In genomic region chr9:57697380-57697779, GRCm38 (mm10) we compare ENCODE assay signal across 11 mouse cellular contexts. TPM values are rescaled to one million over a fixed set of nuclear protein-coding genes. Genes with fewer than 3 reads are reported as not detected.
DNase-seq lines count a peak whose midpoint lies in the region; ATAC-seq and TF ChIP-seq lines count a peak whose summit lies in the region.
"Had no signal": no experiment of that assay in that cellular context is flagged by ENCODE, and none has a peak within 500 bp of the region (broad histone marks: within the 10 kb centered on the region; RNA-seq: fewer than 3 reads in every experiment).

No protein-coding gene starts in this region.

- H3K4me3 ChIP-seq in hindbrain, embryonic 12.5 days = no peak overlapping the region
- H3K4me3 ChIP-seq in hindbrain, postnatal 0 days (ENCODE audit: low read length) = no peak overlapping the region
- H3K4me3 ChIP-seq in midbrain, embryonic 16.5 days (ENCODE audit: low read depth, low read length) = no peak overlapping the region
- H3K4me3 ChIP-seq in midbrain, embryonic 14.5 days (replicated peaks; ENCODE audit: low read depth, low read length) = no peak overlapping the region
- H3K4me3 ChIP-seq in embryonic facial prominence, embryonic 15.5 days (replicated peaks) = no peak overlapping the region
- no peak overlapping the region for H3K4me3 ChIP-seq in stomach, postnatal 0 days (ENCODE audit: low read depth, low read length)

- no peak for TF ChIP-seq EP300 in stomach, postnatal 0 days (optimal IDR thresholded peaks at IDR 0.05)

- no peaks in the 10 kb centered on the region for H3K36me3 ChIP-seq in hindbrain, embryonic 12.5 days
- H3K36me3 ChIP-seq in hindbrain, postnatal 0 days (ENCODE audit: insufficient read depth, low read length) = no peaks in the 10 kb centered on the region
- no peaks in the 10 kb centered on the region for H3K36me3 ChIP-seq in midbrain, embryonic 16.5 days (ENCODE audit: control insufficient read depth, insufficient read depth, low read length)
- no peaks in the 10 kb centered on the region for H3K36me3 ChIP-seq in midbrain, embryonic 14.5 days (ENCODE audit: control insufficient read depth, insufficient read depth, low read length)
- no peaks in the 10 kb centered on the region for H3K36me3 ChIP-seq in embryonic facial prominence, embryonic 15.5 days
- H3K36me3 ChIP-seq in stomach, postnatal 0 days (ENCODE audit: control insufficient read depth, insufficient read depth, low read length) = no peaks in the 10 kb centered on the region
- H3K36me3 ChIP-seq: embryonic facial prominence, embryonic 13.5 days; limb, embryonic 15.5 days had no signal

- H3K9ac ChIP-seq in hindbrain, embryonic 12.5 days = no peak overlapping the region
- no peak overlapping the region for H3K9ac ChIP-seq in hindbrain, postnatal 0 days (replicated peaks; ENCODE audit: low read length)
- H3K9ac ChIP-seq in midbrain, embryonic 16.5 days (ENCODE audit: low read depth, low read length) = no peak overlapping the region
- H3K9ac ChIP-seq in midbrain, embryonic 14.5 days (replicated peaks; ENCODE audit: low read length) = no peak overlapping the region
- no peak overlapping the region for H3K9ac ChIP-seq in embryonic facial prominence, embryonic 15.5 days
- H3K9ac ChIP-seq in stomach, postnatal 0 days (ENCODE audit: low read length) = no peak overlapping the region
- H3K9ac ChIP-seq: limb, embryonic 15.5 days had no signal

- TF ChIP-seq CTCF in hindbrain, postnatal 0 days (IDR thresholded peaks at IDR 0.05; ENCODE audit: low read depth) = no peak
- no peak for TF ChIP-seq CTCF in stomach, postnatal 0 days (IDR thresholded peaks at IDR 0.05; ENCODE audit: low read depth)

- H3K9me3 ChIP-seq in hindbrain, embryonic 12.5 days (replicated peaks) = no peaks in the 10 kb centered on the region
- no peaks in the 10 kb centered on the region for H3K9me3 ChIP-seq in hindbrain, postnatal 0 days (ENCODE audit: low read length)
- H3K9me3 ChIP-seq in midbrain, embryonic 16.5 days (replicated peaks; ENCODE audit: control insufficient read depth, low read length, poor library complexity, severe bottlenecking) = no peaks in the 10 kb centered on the region
- no peaks in the 10 kb centered on the region for H3K9me3 ChIP-seq in midbrain, embryonic 14.5 days (ENCODE audit: control insufficient read depth, low read length)
- H3K9me3 ChIP-seq in embryonic facial prominence, embryonic 15.5 days (replicated peaks) = no peaks in the 10 kb centered on the region
- no peaks in the 10 kb centered on the region for H3K9me3 ChIP-seq in stomach, postnatal 0 days (ENCODE audit: control insufficient read depth, low read length)
- H3K9me3 ChIP-seq: embryonic facial prominence, embryonic 13.5 days; limb, embryonic 15.5 days had no signal

- H3K4me2 ChIP-seq in hindbrain, embryonic 12.5 days (replicated peaks) = no peak overlapping the region
- H3K4me2 ChIP-seq in hindbrain, postnatal 0 days (ENCODE audit: low read depth, low read length) = no peak overlapping the region
- no peak overlapping the region for H3K4me2 ChIP-seq in midbrain, embryonic 16.5 days (ENCODE audit: low read length)
- H3K4me2 ChIP-seq in midbrain, embryonic 14.5 days (ENCODE audit: low read length) = no peak overlapping the region
- no peak overlapping the region for H3K4me2 ChIP-seq in embryonic facial prominence, embryonic 15.5 days (replicated peaks)
- no peak overlapping the region for H3K4me2 ChIP-seq in stomach, postnatal 0 days (replicated peaks; ENCODE audit: low read depth)

- DNase-seq in hindbrain, postnatal 0 days (ENCODE audit: low spot score) = no peak
- no peak for DNase-seq in midbrain, embryonic 14.5 days
- no peak for DNase-seq in stomach, postnatal 0 days (ENCODE audit: low spot score)
- DNase-seq in right cerebral cortex, postnatal 4 days = no peak
- DNase-seq: layer of hippocampus, postnatal 36 days had no signal

- peaks cover 13% of the 10 kb centered on the region for H3K4me1 ChIP-seq in hindbrain, embryonic 12.5 days
- peaks cover 14% of the 10 kb centered on the region; the same call in 1 of the 2 replicates for H3K4me1 ChIP-seq in hindbrain, postnatal 0 days (ENCODE audit: insufficient read depth, low read length)
- peaks cover 9% of the 10 kb centered on the region for H3K4me1 ChIP-seq in midbrain, embryonic 16.5 days (ENCODE audit: control insufficient read depth, insufficient read depth, low read length)
- H3K4me1 ChIP-seq in midbrain, embryonic 14.5 days (ENCODE audit: control insufficient read depth, insufficient read depth, low read length) = peaks cover 8% of the 10 kb centered on the region; the same call in 1 of the 2 replicates
- peaks cover 14% of the 10 kb centered on the region for H3K4me1 ChIP-seq in embryonic facial prominence, embryonic 15.5 days
- H3K4me1 ChIP-seq in stomach, postnatal 0 days (replicated peaks; ENCODE audit: control insufficient read depth, insufficient read depth) = no peaks in the 10 kb centered on the region

- H3K27me3 ChIP-seq in hindbrain, embryonic 12.5 days = peaks cover 41% of the 10 kb centered on the region
- no peaks in the 10 kb centered on the region for H3K27me3 ChIP-seq in hindbrain, postnatal 0 days (ENCODE audit: insufficient read depth, low read length)
- peaks cover 7% of the 10 kb centered on the region; the same call in 1 of the 2 replicates for H3K27me3 ChIP-seq in midbrain, embryonic 16.5 days (ENCODE audit: control insufficient read depth, insufficient read depth, low read depth, low read length)
- peaks cover 17% of the 10 kb centered on the region for H3K27me3 ChIP-seq in midbrain, embryonic 14.5 days (ENCODE audit: control insufficient read depth, insufficient read depth, low read length)
- H3K27me3 ChIP-seq in embryonic facial prominence, embryonic 15.5 days = peaks cover 44% of the 10 kb centered on the region
- H3K27me3 ChIP-seq in stomach, postnatal 0 days (ENCODE audit: control insufficient read depth, insufficient read depth, low read length) = 0 out of 2 replicates have a peak, but pooled peaks cover 4% of the 10 kb centered on the region

- no peak overlapping the region for H3K27ac ChIP-seq in hindbrain, embryonic 12.5 days
- no peak overlapping the region for H3K27ac ChIP-seq in hindbrain, postnatal 0 days
- no peak overlapping the region for H3K27ac ChIP-seq in midbrain, embryonic 16.5 days (ENCODE audit: low read length)
- H3K27ac ChIP-seq in midbrain, embryonic 14.5 days (replicated peaks; ENCODE audit: low read depth, low read length) = no peak overlapping the region
- no peak overlapping the region for H3K27ac ChIP-seq in embryonic facial prominence, embryonic 15.5 days (replicated peaks)
- H3K27ac ChIP-seq in stomach, postnatal 0 days (replicated peaks) = no peak overlapping the region
- H3K27ac ChIP-seq: embryonic facial prominence, embryonic 13.5 days; limb, embryonic 15.5 days had no signal

- peak; percentile 46; the same call in 1 of the 2 replicates for ATAC-seq in hindbrain, embryonic 12.5 days (ENCODE audit: low FRiP score)
- no peak for ATAC-seq in hindbrain, postnatal 0 days
- peak; percentile 33; the same call in 1 of the 2 replicates for ATAC-seq in midbrain, embryonic 16.5 days
- ATAC-seq in midbrain, embryonic 14.5 days (ENCODE audit: low FRiP score, low TSS enrichment) = no peak
- peak; percentile 65 for ATAC-seq in embryonic facial prominence, embryonic 15.5 days (ENCODE audit: insufficient number of reproducible peaks, low FRiP score, low TSS enrichment, low read depth)
- peak; percentile 45 for ATAC-seq in stomach, postnatal 0 days (ENCODE audit: low FRiP score, low TSS enrichment)

- 16% methylated on average over 4 of the region's 4 CpGs for WGBS in hindbrain, embryonic 12.5 days
- 26% methylated on average over 4 of the region's 4 CpGs for WGBS in hindbrain, postnatal 0 days
- 26% methylated on average over 4 of the region's 4 CpGs for WGBS in midbrain, embryonic 16.5 days
- WGBS in midbrain, embryonic 14.5 days = 19% methylated on average over 4 of the region's 4 CpGs
- 19% methylated on average over 4 of the region's 4 CpGs for WGBS in embryonic facial prominence, embryonic 15.5 days
- WGBS in stomach, postnatal 0 days = 28% methylated on average over 4 of the region's 4 CpGs

RNA-seq across cellular contexts. Expression of gene Cyp1a1, which starts 9.7 kb away (rescaled TPM):
- polyA plus RNA-seq in hindbrain, embryonic 12.5 days (2016; fragmentation: Nextera tagmentation; extraction: Ambion mirVana) = 0.12 TPM in 1 of 2 replicates, not detected in the other
- 0.05 and 0.07 TPM in 2 replicates for total RNA-seq in hindbrain, postnatal 0 days (2014; rRNA removed)
- polyA plus RNA-seq in hindbrain, postnatal 0 days (2015; fragmentation: Nextera tagmentation; extraction: Ambion mirVana) = 0.10 and 0.24 TPM in 2 replicates
- polyA plus RNA-seq in midbrain, embryonic 16.5 days (2015; fragmentation: Nextera tagmentation; extraction: Ambion mirVana) = 0.06 and 0.12 TPM in 2 replicates
- 0.08 TPM in 1 of 2 replicates, not detected in the other for polyA plus RNA-seq in midbrain, embryonic 14.5 days (2014; fragmentation: Nextera tagmentation; extraction: Ambion mirVana)
- polyA plus RNA-seq in embryonic facial prominence, embryonic 15.5 days (2015; fragmentation: Nextera tagmentation; extraction: Ambion mirVana) = 0.43 and 0.53 TPM in 2 replicates
- polyA plus RNA-seq in stomach, postnatal 0 days (2015; fragmentation: Nextera tagmentation; extraction: Ambion mirVana) = 0.07 and 0.11 TPM in 2 replicates
- total RNA-seq: monocyte, adult 5-6 weeks had no signal
- polyA plus RNA-seq: embryonic facial prominence, embryonic 13.5 days had no signal

RNA-seq across cellular contexts. Expression of gene Edc3, which starts 11.0 kb away (rescaled TPM):
- polyA plus RNA-seq in hindbrain, embryonic 12.5 days (2016; fragmentation: Nextera tagmentation; extraction: Ambion mirVana) = 39.4 and 40.3 TPM in 2 replicates
- 10.2 and 10.3 TPM in 2 replicates for total RNA-seq in hindbrain, postnatal 0 days (2014; rRNA removed)
- 23.2 and 25.4 TPM in 2 replicates for polyA plus RNA-seq in hindbrain, postnatal 0 days (2015; fragmentation: Nextera tagmentation; extraction: Ambion mirVana)
- polyA plus RNA-seq in midbrain, embryonic 16.5 days (2015; fragmentation: Nextera tagmentation; extraction: Ambion mirVana) = 31.8 and 34.7 TPM in 2 replicates
- 24.6 and 27.7 TPM in 2 replicates for polyA plus RNA-seq in midbrain, embryonic 14.5 days (2014; fragmentation: Nextera tagmentation; extraction: Ambion mirVana)
- 32.4 and 33.2 TPM in 2 replicates for polyA plus RNA-seq in embryonic facial prominence, embryonic 15.5 days (2015; fragmentation: Nextera tagmentation; extraction: Ambion mirVana)
- 13.6 and 15.2 TPM in 2 replicates for polyA plus RNA-seq in stomach, postnatal 0 days (2015; fragmentation: Nextera tagmentation; extraction: Ambion mirVana)

RNA-seq across cellular contexts. Expression of gene Cyp1a2, which starts 13.9 kb away (rescaled TPM):
- not detected in 2 replicates for polyA plus RNA-seq in hindbrain, embryonic 12.5 days (2016; fragmentation: Nextera tagmentation; extraction: Ambion mirVana)
- not detected in 2 replicates for total RNA-seq in hindbrain, postnatal 0 days (2014; rRNA removed)
- polyA plus RNA-seq in hindbrain, postnatal 0 days (2015; fragmentation: Nextera tagmentation; extraction: Ambion mirVana) = not detected in 2 replicates
- polyA plus RNA-seq in midbrain, embryonic 16.5 days (2015; fragmentation: Nextera tagmentation; extraction: Ambion mirVana) = not detected in 2 replicates
- polyA plus RNA-seq in midbrain, embryonic 14.5 days (2014; fragmentation: Nextera tagmentation; extraction: Ambion mirVana) = not detected in 2 replicates
- polyA plus RNA-seq in embryonic facial prominence, embryonic 15.5 days (2015; fragmentation: Nextera tagmentation; extraction: Ambion mirVana) = not detected in 2 replicates
- polyA plus RNA-seq in stomach, postnatal 0 days (2015; fragmentation: Nextera tagmentation; extraction: Ambion mirVana) = not detected in 2 replicates
- total RNA-seq: layer of hippocampus, postnatal 36 days; monocyte, adult 5-6 weeks had no signal
- polyA plus RNA-seq: embryonic facial prominence, embryonic 13.5 days; limb, embryonic 15.5 days had no signal

RNA-seq across cellular contexts. Expression of gene Csk, which starts 43.9 kb away (rescaled TPM):
- 38.3 and 41.6 TPM in 2 replicates for polyA plus RNA-seq in hindbrain, embryonic 12.5 days (2016; fragmentation: Nextera tagmentation; extraction: Ambion mirVana)
- 128 and 129 TPM in 2 replicates for total RNA-seq in hindbrain, postnatal 0 days (2014; rRNA removed)
- 39.4 and 44.4 TPM in 2 replicates for polyA plus RNA-seq in hindbrain, postnatal 0 days (2015; fragmentation: Nextera tagmentation; extraction: Ambion mirVana)
- polyA plus RNA-seq in midbrain, embryonic 16.5 days (2015; fragmentation: Nextera tagmentation; extraction: Ambion mirVana) = 38.2 and 39.2 TPM in 2 replicates
- polyA plus RNA-seq in midbrain, embryonic 14.5 days (2014; fragmentation: Nextera tagmentation; extraction: Ambion mirVana) = 40.0 and 41.9 TPM in 2 replicates
- polyA plus RNA-seq in embryonic facial prominence, embryonic 15.5 days (2015; fragmentation: Nextera tagmentation; extraction: Ambion mirVana) = 35.9 and 36.1 TPM in 2 replicates
- 20.7 and 23.9 TPM in 2 replicates for polyA plus RNA-seq in stomach, postnatal 0 days (2015; fragmentation: Nextera tagmentation; extraction: Ambion mirVana)

Comparison
In these comparisons a context has a peak if more than half of its experiments do, and no peak if none do; other contexts are left out.
1. ATAC-seq: peak in hindbrain, embryonic 12.5 days (single experiment), midbrain, embryonic 16.5 days (single experiment), embryonic facial prominence, embryonic 15.5 days (single experiment) and stomach, postnatal 0 days (single experiment); none in hindbrain, postnatal 0 days (single experiment) and midbrain, embryonic 14.5 days (single experiment).